Mouse (Mus musculus) adipocyte (in vitro differentiated cells): Measurements from ENCODE around the gene Dop1b.

ENCODE experiments used
- DNase-seq: peaks from one replicate; pipeline ENCODE4 v3.0.0-alpha.2; 2016; ENCODE audit warnings: low spot score

The Dop1b gene

DNA sequence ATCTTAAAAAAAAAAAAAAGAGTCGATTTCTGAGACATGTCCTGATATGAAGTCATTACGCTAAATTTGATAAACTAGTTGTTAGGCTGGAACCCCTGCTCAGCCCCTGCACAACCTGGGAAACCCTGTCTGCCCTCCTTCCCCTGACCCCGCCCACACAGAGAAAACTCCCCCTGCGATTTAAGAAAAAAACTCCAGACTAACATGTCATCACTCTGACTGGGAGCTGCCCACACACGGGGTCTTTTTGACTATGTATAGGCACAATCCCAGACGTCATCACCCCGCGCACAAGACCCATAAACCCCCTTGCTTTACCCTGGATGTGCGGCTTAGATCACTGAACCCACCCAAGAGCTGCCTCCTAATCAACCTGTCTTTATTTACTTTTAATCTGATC is 118.4 kb downstream of the Dop1b start:
- DNase-seq: no peak

DNA sequence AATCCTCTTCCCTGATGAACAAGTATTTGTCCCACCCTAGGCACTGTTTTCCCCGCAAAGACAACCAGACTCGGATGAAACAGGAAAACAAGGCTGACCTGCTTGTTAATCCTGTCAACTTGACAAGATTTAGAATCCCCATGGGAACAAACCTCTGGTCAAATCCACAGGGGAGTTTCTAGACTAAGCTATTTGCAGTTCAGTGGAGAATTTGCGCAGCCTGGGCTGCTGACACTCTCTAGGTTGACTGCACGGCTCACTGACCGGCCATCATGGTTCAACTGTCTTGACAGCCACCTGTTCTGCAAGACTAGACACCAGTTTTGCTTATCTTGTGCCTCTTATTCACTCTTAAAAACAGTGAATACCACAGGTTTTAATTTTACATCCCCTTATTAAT is 119.2 kb downstream of the Dop1b start:
- no peak for DNase-seq

DNA sequence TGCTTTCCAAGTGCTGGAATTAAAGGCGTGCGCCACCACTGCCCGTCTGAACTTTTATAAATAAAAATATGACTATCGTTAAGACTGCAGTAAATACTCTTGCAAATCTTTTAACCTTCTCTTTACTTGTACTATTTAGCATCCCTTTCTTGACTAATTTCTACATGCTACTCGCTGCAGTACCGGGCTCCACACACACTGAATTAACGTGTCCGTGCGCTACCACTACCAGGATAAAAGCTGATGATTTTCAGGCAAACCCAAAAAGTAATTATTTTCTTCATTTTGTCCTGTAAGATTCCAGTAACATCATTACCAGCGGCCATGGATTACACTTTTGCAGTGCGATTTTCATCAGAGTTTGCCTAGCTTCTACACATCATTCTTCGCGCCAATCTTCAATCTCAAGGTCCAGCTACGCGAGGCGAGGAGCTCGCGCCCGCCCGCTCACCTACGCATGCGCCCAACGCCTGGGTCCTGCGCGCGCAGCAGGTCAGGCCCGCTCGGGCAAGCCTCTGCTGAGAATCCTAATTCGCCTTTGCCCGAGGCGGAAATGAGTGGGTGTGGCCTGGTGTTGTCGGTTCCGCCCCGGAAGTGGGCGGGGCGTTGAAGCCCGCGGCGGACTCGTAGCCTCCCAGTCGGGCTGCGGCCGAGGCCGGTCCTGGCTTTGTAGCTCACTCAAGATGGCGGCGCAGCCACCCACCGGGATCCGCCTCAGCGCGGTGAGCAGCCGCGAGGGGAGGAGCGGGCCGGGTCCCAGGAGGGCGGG is 120.1 kb downstream of the Dop1b start, which contains the start of gene Morc3:
Morc3 (plus strand) TSS at position 495 of the 769 bp plus-strand sequence.
- peak; percentile 100 for DNase-seq

DNA sequence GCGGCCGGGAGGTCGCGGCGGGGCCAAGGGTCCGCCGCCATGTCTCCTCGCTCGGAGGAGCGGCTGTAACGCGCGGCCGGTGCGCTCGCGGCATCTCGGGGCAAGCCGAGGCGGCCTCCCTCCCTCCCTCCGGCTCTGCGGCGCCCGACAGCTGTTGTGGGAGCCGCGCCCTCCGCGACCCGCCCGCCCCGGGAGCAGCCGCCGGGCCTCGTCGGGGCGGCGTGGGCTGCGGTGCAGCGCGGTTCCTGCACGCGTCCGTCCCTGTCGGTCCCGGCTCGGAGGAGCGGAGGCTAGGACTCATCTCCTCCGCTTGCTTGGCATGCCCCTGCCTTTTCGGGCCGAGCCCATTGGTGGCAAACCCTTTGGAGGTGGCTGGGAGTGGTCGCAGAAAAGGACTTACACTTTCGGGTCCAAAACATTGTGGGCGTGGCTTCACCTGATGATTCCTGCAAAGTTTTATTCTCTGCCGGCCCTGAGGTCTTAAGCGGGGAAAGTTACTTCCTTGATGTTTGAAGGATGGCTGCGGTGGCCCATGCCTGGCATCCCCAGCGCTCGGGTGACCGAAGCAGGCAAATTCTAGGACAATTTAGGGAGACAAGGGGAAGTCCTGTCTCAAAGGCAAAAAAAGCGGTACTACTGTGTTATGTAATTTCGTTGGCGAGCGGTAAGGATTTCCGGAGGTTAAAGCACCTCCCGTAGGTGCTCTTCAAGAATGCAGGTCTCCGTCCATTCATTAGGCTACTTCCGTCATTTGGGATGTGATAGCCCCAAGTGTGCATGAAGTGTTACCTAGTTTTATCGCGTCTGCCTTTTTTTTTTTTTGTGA is 121.0 kb downstream of the Dop1b start:
- DNase-seq: peak; percentile 45

- no peak for DNase-seq
Observed at GRCm38 (mm10) chr16:93833551-93833950, 121.8 kb downstream of the Dop1b start.

GRCm38 (mm10) chr16:93834076-93834475 is 122.4 kb downstream of the Dop1b start:
- peak; percentile 57 for DNase-seq

- no peak for DNase-seq
Observed at GRCm38 (mm10) chr16:93839049-93839448, 127.3 kb downstream of the Dop1b start.

DNA sequence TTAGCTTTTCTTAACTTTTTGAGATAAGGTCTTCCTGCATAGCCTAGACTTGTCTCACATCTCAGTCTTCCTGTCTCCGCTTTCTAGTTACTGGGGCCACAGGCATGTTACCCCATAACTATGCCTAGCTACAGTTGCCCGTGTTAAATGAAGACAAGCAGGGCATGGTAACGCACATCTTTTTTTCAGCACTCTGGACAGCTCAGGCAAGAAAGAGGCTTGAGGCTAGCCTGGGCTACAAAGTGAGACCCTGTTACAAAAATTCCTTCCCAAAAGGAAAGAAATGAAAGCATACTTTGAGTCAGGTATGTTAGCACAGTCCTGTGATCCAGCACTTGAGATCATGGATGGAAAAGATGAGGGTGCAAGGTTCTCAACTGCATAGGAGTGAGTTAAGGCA is 138.8 kb downstream of the Dop1b start:
- no peak for DNase-seq

- no peak for DNase-seq
Observed at GRCm38 (mm10) chr16:93859967-93860366, 148.3 kb downstream of the Dop1b start.
